Mouse (Mus musculus) gonadal fat pad, adult 2 months (tissue): Measurements from ENCODE around the gene Lrrc18. TPM values are rescaled to one million over a fixed set of nuclear protein-coding genes. Genes with fewer than 3 reads are reported as not detected.

Source experiments
- DNase-seq: peaks from one replicate; pipeline ENCODE4 v3.0.0-alpha.2; 2012; ENCODE audit warnings: low read depth
- polyA plus RNA-seq: library from polyadenylated mRNA; depleted of rRNA; stranded (reverse); fragments of >200 nt; gene quantifications from 2 replicates; pipeline ENCODE4 v1.2.3, GENCODE M21; 2012; rRNA removed

Lrrc18 gene
- polyA plus RNA-seq = 3.7 and 6.6 TPM in 2 replicates

- no peak for DNase-seq
Measured at GRCm38 (mm10) chr14:32991082-32991481, at the start of gene Lrrc18. Gene Lrrc18, plus strand, starts transcription at chr14:32991382.

- DNase-seq = no peak
Measured at GRCm38 (mm10) chr14:32947512-32947911, 43.7 kb upstream of the Lrrc18 start.

GRCm38 (mm10) chr14:32950312-32951301, 40.6 kb upstream of the Lrrc18 start:
- no peak for DNase-seq

- DNase-seq = no peak
Measured at GRCm38 (mm10) chr14:32956486-32956885, 34.7 kb upstream of the Lrrc18 start.

GRCm38 (mm10) chr14:32958671-32959070, 32.5 kb upstream of the Lrrc18 start:
- DNase-seq = no peak

GRCm38 (mm10) chr14:32960481-32960880, 30.7 kb upstream of the Lrrc18 start:
- no peak for DNase-seq

- no peak for DNase-seq
Measured at GRCm38 (mm10) chr14:32964742-32965141, 26.4 kb upstream of the Lrrc18 start.

- no peak for DNase-seq
Measured at GRCm38 (mm10) chr14:32970700-32971099, 20.5 kb upstream of the Lrrc18 start.

- no peak for DNase-seq
Measured at GRCm38 (mm10) chr14:32984176-32984738, 6.9 kb upstream of the Lrrc18 start.

GRCm38 (mm10) chr14:32986659-32987058, 4.5 kb upstream of the Lrrc18 start:
- DNase-seq = no peak

- no peak for DNase-seq
Measured at GRCm38 (mm10) chr14:32994954-32995636, 3.9 kb downstream of the Lrrc18 start.

- no peak for DNase-seq
Measured at GRCm38 (mm10) chr14:32999511-32999910, 8.3 kb downstream of the Lrrc18 start.

GRCm38 (mm10) chr14:33000112-33000979, 9.2 kb downstream of the Lrrc18 start:
- DNase-seq = no peak

GRCm38 (mm10) chr14:33005114-33005513, 13.9 kb downstream of the Lrrc18 start:
- no peak for DNase-seq

- no peak for DNase-seq
Measured at GRCm38 (mm10) chr14:33007638-33008037, 16.5 kb downstream of the Lrrc18 start.

- DNase-seq = no peak
Measured at GRCm38 (mm10) chr14:33019050-33019449, 27.9 kb downstream of the Lrrc18 start.

GRCm38 (mm10) chr14:33019606-33020005, 28.4 kb downstream of the Lrrc18 start:
- no peak for DNase-seq

- no peak for DNase-seq
Measured at GRCm38 (mm10) chr14:33030849-33031248, 39.7 kb downstream of the Lrrc18 start.

GRCm38 (mm10) chr14:33033424-33033823, 42.2 kb downstream of the Lrrc18 start:
- DNase-seq = no peak

GRCm38 (mm10) chr14:33035386-33035785, 44.2 kb downstream of the Lrrc18 start:
- DNase-seq = no peak

GRCm38 (mm10) chr14:33036811-33037210, 45.6 kb downstream of the Lrrc18 start:
- no peak for DNase-seq
